Mouse (Mus musculus): Measurements from ENCODE around the gene Imp3. TPM values are rescaled to one million over a fixed set of nuclear protein-coding genes. Genes with fewer than 3 reads are reported as not detected.

The Imp3 gene
- polyA plus RNA-seq, 1 experiment from 2014 or later = 69.6 TPM

GRCm38 (mm10) chr9:56893313-56893712 is 44.0 kb upstream of the Imp3 start:
- no peaks in the 10 kb centered on the region for H3K9me3 ChIP-seq (ENCODE audit: low read depth, low read length)
- H3K27ac ChIP-seq (ENCODE audit: low read depth) = no peak overlapping the region
- H3K36me3 ChIP-seq (ENCODE audit: insufficient read depth) = peaks cover 7% of the 10 kb centered on the region; the same call in 1 of the 2 replicates
- no peak for TF ChIP-seq CTCF (IDR thresholded peaks at IDR 0.05; ENCODE audit: low read depth)
- 70% methylated on average over 8 of the region's 8 CpGs for WGBS
- H3K4me3 ChIP-seq (ENCODE audit: low read depth, low read length) = no peak overlapping the region
- no peak for ATAC-seq (ENCODE audit: insufficient read depth)
- no peak for DNase-seq
- H3K4me1 ChIP-seq (ENCODE audit: insufficient read depth) = no peaks in the 10 kb centered on the region; the same call in 1 of the 2 replicates
- H3K9ac ChIP-seq = 0 out of 2 replicates have a peak overlapping the region, but pooled peaks have one; percentile 16
- no peak overlapping the region for H3K4me2 ChIP-seq
- H3K27me3 ChIP-seq (ENCODE audit: insufficient read depth, low read length) = no peaks in the 10 kb centered on the region

- peak; percentile 60 for DNase-seq
- Histone ChIP-seq H3K4me1 (ENCODE audit: insufficient read depth) (no peaks in the 10 kb centered on the region; the same call in 1 of the 2 replicates), H3K36me3 (ENCODE audit: insufficient read depth) (0 out of 2 replicates have a peak, but pooled peaks cover under 1% of the 10 kb centered on the region), H3K9ac (0 out of 2 replicates have a peak overlapping the region, but pooled peaks have one; percentile 16), H3K27me3 (ENCODE audit: insufficient read depth, low read length) (no peaks in the 10 kb centered on the region), H3K9me3 (ENCODE audit: low read depth, low read length) (no peaks in the 10 kb centered on the region), H3K4me3 (ENCODE audit: low read depth, low read length) (no peak overlapping the region), H3K4me2 (no peak overlapping the region), H3K27ac (ENCODE audit: low read depth) (no peak overlapping the region)
- ATAC-seq (ENCODE audit: insufficient read depth) = no peak
- peak; percentile 68 for TF ChIP-seq CTCF (IDR thresholded peaks at IDR 0.05; ENCODE audit: low read depth)
- WGBS = 7% methylated on average over 3 of the region's 3 CpGs
Measured at GRCm38 (mm10) chr9:56894006-56894405, 43.3 kb upstream of the Imp3 start.

DNA sequence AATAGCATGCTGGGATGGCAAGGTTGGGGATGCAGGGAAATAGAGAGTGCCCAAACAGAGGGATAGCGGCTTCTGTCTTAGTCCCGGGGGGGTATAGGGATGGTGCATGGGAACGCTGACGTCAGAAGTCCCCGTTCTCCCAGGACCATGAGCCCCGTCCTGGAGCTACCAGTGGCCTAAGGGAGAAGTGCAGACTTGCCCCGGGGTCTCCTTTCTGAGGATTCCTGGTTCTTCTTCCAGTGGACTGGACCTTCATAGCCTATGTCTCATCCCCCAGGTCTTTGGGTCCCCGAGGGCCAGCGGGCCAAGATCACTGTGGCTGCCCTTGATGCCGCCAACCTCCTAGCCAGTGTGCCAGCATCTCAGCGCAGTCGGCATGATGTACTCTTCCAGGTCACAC is 40.5 kb upstream of the Imp3 start:
- WGBS = 87% methylated on average over 12 of the region's 12 CpGs
- Histone ChIP-seq H3K4me1 (ENCODE audit: insufficient read depth) (no peaks in the 10 kb centered on the region; the same call in 1 of the 2 replicates), H3K27ac (ENCODE audit: low read depth) (no peak overlapping the region), H3K4me3 (ENCODE audit: low read depth, low read length) (no peak overlapping the region), H3K36me3 (ENCODE audit: insufficient read depth) (no peaks in the 10 kb centered on the region), H3K9me3 (ENCODE audit: low read depth, low read length) (no peaks in the 10 kb centered on the region), H3K4me2 (no peak overlapping the region), H3K27me3 (ENCODE audit: insufficient read depth, low read length) (no peaks in the 10 kb centered on the region), H3K9ac (no peak overlapping the region)
- no peak for TF ChIP-seq CTCF (IDR thresholded peaks at IDR 0.05; ENCODE audit: low read depth)
- DNase-seq (no peak), ATAC-seq (ENCODE audit: insufficient read depth) (no peak)

DNA sequence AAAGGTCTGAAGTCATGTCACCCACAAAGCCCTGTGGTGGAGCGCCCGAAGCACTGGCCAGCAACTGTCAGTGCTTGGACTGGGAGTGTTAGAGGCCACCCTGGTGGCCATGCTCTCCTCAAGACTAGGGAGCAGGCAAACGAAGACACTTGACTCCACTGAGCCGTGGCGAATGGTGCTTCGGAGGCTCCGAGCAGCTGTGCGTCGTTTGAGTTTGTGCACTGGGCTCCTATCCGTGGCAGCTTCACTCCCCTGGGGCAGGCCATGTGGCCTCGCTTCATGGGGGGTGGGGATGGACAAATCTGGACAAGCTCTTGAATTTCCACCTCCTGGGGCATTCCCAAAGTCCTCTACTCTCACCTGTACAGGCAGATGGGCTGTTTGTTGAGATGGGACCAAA is 37.9 kb upstream of the Imp3 start:
- H3K9me3 ChIP-seq (ENCODE audit: low read depth, low read length) = no peaks in the 10 kb centered on the region
- 70% methylated on average over 11 of the region's 11 CpGs for WGBS
- H3K4me3 ChIP-seq (ENCODE audit: low read depth, low read length) = no peak overlapping the region
- no peak for TF ChIP-seq CTCF (IDR thresholded peaks at IDR 0.05; ENCODE audit: low read depth)
- H3K27me3 ChIP-seq (ENCODE audit: insufficient read depth, low read length) = no peaks in the 10 kb centered on the region
- no peak overlapping the region for H3K27ac ChIP-seq (ENCODE audit: low read depth)
- no peaks in the 10 kb centered on the region for H3K36me3 ChIP-seq (ENCODE audit: insufficient read depth)
- no peak overlapping the region for H3K9ac ChIP-seq
- ATAC-seq (ENCODE audit: insufficient read depth) = no peak
- no peak for DNase-seq
- no peaks in the 10 kb centered on the region for H3K4me1 ChIP-seq (ENCODE audit: insufficient read depth)
- H3K4me2 ChIP-seq = no peak overlapping the region

DNA sequence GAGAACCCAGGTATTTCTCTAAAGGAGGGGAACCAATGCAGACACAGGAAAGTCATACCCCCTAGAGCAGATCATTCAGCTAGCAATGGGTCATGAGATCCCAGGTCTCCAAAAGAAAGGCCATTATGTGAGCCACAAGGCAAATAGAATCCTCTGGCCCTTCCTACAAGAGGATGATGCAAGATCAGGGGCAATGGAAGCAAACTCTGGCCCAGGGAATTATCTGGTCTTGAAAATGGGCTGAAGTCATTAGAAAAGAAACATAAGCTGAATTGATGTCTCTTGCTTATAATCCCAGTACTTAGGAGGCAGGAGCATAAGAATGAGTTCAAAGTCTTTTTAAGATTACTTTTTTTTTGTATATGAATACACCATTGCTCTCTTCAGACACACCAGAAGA is 37.2 kb upstream of the Imp3 start:
- no peak for ATAC-seq (ENCODE audit: insufficient read depth)

DNA sequence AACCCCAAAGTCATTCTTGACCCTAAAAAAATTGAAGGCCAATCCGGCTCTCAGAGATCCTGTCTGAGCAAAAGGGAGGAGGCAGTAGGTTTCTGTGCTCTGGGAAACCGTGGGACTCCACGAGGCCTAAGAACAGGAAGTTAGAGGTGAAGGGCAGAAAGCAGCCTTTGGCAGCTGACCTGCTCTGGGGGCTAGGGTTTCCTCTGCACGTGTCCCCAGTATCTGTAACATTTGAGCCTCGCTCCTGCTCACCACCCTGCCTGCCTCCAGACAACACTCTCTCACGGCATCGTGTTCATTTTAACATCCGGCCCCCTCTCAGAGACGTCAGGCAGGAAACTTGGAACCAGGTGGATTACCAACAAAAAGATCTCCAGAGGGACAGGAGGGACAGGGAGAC is 36.7 kb upstream of the Imp3 start:
- no peaks in the 10 kb centered on the region for H3K36me3 ChIP-seq (ENCODE audit: insufficient read depth)
- no peak for ATAC-seq (ENCODE audit: insufficient read depth)
- H3K9ac ChIP-seq = no peak overlapping the region
- no peaks in the 10 kb centered on the region for H3K4me1 ChIP-seq (ENCODE audit: insufficient read depth)
- 31% methylated on average over 9 of the region's 9 CpGs for WGBS
- H3K27me3 ChIP-seq (ENCODE audit: insufficient read depth, low read length) = no peaks in the 10 kb centered on the region
- H3K4me2 ChIP-seq = no peak overlapping the region
- no peak overlapping the region for H3K4me3 ChIP-seq (ENCODE audit: low read depth, low read length)
- H3K9me3 ChIP-seq (ENCODE audit: low read depth, low read length) = no peaks in the 10 kb centered on the region
- H3K27ac ChIP-seq (ENCODE audit: low read depth) = no peak overlapping the region
- DNase-seq = no peak
- TF ChIP-seq CTCF (IDR thresholded peaks at IDR 0.05; ENCODE audit: low read depth) = no peak

More for the DNA sequence above, 37.2 kb upstream of the Imp3 start:
- H3K4me3 ChIP-seq (ENCODE audit: low read depth, low read length) = no peak overlapping the region
- no peak for DNase-seq
- H3K27ac ChIP-seq (ENCODE audit: low read depth) = no peak overlapping the region
- H3K4me2 ChIP-seq = no peak overlapping the region
- no peak for TF ChIP-seq CTCF (IDR thresholded peaks at IDR 0.05; ENCODE audit: low read depth)
- H3K4me1 ChIP-seq (ENCODE audit: insufficient read depth) = no peaks in the 10 kb centered on the region
- H3K9ac ChIP-seq = no peak overlapping the region
- no peaks in the 10 kb centered on the region for H3K9me3 ChIP-seq (ENCODE audit: low read depth, low read length)
- no peaks in the 10 kb centered on the region for H3K27me3 ChIP-seq (ENCODE audit: insufficient read depth, low read length)
- H3K36me3 ChIP-seq (ENCODE audit: insufficient read depth) = no peaks in the 10 kb centered on the region

DNA sequence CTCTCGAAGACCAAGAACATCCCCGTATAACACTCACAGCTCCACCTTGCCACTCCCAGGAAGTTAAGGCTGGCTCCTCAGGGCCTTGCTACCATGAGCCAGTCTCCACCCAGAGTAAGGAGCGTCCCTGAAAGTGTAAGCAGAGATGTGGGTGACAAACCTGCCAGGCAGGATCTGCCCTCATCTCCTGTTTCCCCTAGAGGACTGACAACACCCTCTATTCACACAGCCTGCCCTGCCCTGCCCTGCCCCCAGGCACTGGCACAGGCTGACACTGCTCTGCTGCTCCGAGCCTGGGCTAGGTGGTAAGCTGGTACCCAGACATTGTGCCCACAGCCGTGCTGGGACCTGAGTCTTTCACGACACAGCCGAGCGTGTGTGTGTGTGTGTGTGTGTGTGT is 36.1 kb upstream of the Imp3 start:
- no peak overlapping the region for H3K27ac ChIP-seq (ENCODE audit: low read depth)
- no peaks in the 10 kb centered on the region for H3K4me1 ChIP-seq (ENCODE audit: insufficient read depth)
- ATAC-seq (ENCODE audit: insufficient read depth) = peak; percentile 51; the same call in 1 of the 2 replicates
- H3K4me2 ChIP-seq = no peak overlapping the region
- no peak overlapping the region for H3K4me3 ChIP-seq (ENCODE audit: low read depth, low read length)
- H3K36me3 ChIP-seq (ENCODE audit: insufficient read depth) = no peaks in the 10 kb centered on the region
- 42% methylated on average over 8 of the region's 8 CpGs for WGBS
- DNase-seq = no peak
- H3K27me3 ChIP-seq (ENCODE audit: insufficient read depth, low read length) = no peaks in the 10 kb centered on the region
- H3K9me3 ChIP-seq (ENCODE audit: low read depth, low read length) = no peaks in the 10 kb centered on the region
- no peak for TF ChIP-seq CTCF (IDR thresholded peaks at IDR 0.05; ENCODE audit: low read depth)
- H3K9ac ChIP-seq = no peak overlapping the region

- Histone ChIP-seq H3K9me3 (ENCODE audit: low read depth, low read length) (no peaks in the 10 kb centered on the region), H3K9ac (no peak overlapping the region), H3K4me1 (ENCODE audit: insufficient read depth) (no peaks in the 10 kb centered on the region), H3K4me2 (no peak overlapping the region), H3K27ac (ENCODE audit: low read depth) (no peak overlapping the region), H3K27me3 (ENCODE audit: insufficient read depth, low read length) (no peaks in the 10 kb centered on the region), H3K4me3 (ENCODE audit: low read depth, low read length) (no peak overlapping the region), H3K36me3 (ENCODE audit: insufficient read depth) (no peaks in the 10 kb centered on the region)
- ATAC-seq (ENCODE audit: insufficient read depth) (no peak), DNase-seq (no peak)
- 86% methylated on average over 3 of the region's 3 CpGs for WGBS
- TF ChIP-seq CTCF (IDR thresholded peaks at IDR 0.05; ENCODE audit: low read depth) = no peak
Measured at GRCm38 (mm10) chr9:56903662-56904061, 33.6 kb upstream of the Imp3 start.
